Mouse (Mus musculus) CH12.LX (cell line): ENCODE data around the gene Sema3a. TPM values are rescaled to one million over a fixed set of nuclear protein-coding genes. Genes with fewer than 3 reads are reported as not detected.

ENCODE experiments used
- DNase-seq: peaks from one replicate; pipeline ENCODE4 v3.0.0-alpha.2; 2013; ENCODE audit errors: extremely low read depth
- H3K27ac ChIP-seq: 2 replicates; pipeline ENCODE4 v1.5.1; 2012; ENCODE audit warnings: low read depth, mild to moderate bottlenecking, control low read depth, moderate library complexity; ENCODE audit not compliant: insufficient read depth
- H3K27me3 ChIP-seq: replicated peaks from 2 replicates; pipeline ENCODE3; 2012; ENCODE audit warnings: inconsistent platforms
- H3K36me3 ChIP-seq, 2 experiments: replicated peaks in 1 of 2; 2 replicates each; pipeline versions ENCODE3 to v1.6.1; 2012; ENCODE audit warnings: inconsistent platforms in 1 of 2, low read length in 1 of 2, mild to moderate bottlenecking in 1 of 2, mixed read lengths in 1 of 2, moderate library complexity in 1 of 2; ENCODE audit not compliant: control insufficient read depth in 1 of 2, insufficient read depth in 1 of 2
- H3K4me1 ChIP-seq, 2 experiments: 2 replicates each; pipeline ENCODE4 v1.6.1; 2012; ENCODE audit warnings: inconsistent platforms in 1 of 2, moderate library complexity in 1 of 2; ENCODE audit not compliant: insufficient read depth in 2 of 2, control insufficient read depth in 1 of 2
- H3K4me2 ChIP-seq: 2 replicates; pipeline ENCODE4 v1.6.1; 2012; ENCODE audit warnings: low read depth, mild to moderate bottlenecking, control low read depth; ENCODE audit not compliant: poor library complexity, insufficient read depth, severe bottlenecking
- H3K4me3 ChIP-seq, 3 experiments: fragments of 150-350 bp in 1 of 3; sonication (generic) in 1 of 3; replicated peaks in 1 of 3; 2 replicates each; pipeline versions ENCODE3 to v1.5.1; 2011 to 2012; ENCODE audit warnings: low read depth in 2 of 3, low read length in 2 of 3, mild to moderate bottlenecking in 2 of 3, moderate library complexity in 2 of 3, control low read depth in 1 of 3, improper control_type of control experiment in 1 of 3, inconsistent platforms in 1 of 3, mixed read lengths in 1 of 3; ENCODE audit not compliant: poor library complexity in 1 of 3
- H3K79me2 ChIP-seq: replicated peaks from 2 replicates; pipeline ENCODE4 v1.6.1; 2012; ENCODE audit warnings: mild to moderate bottlenecking, moderate library complexity; ENCODE audit not compliant: control insufficient read depth, poor library complexity, insufficient read depth, severe bottlenecking; ENCODE audit errors: extremely low read depth
- H3K9ac ChIP-seq: 2 replicates; pipeline ENCODE4 v1.6.1; 2012; ENCODE audit warnings: low read depth, mild to moderate bottlenecking, control low read depth, moderate library complexity; ENCODE audit not compliant: insufficient read depth
- H3K9me3 ChIP-seq: replicated peaks from 2 replicates; pipeline ENCODE3; 2012; ENCODE audit warnings: low read length, inconsistent platforms, mixed read lengths
- CTCF ChIP-seq, 2 experiments: IDR thresholded peaks in 1 of 2; conservative IDR thresholded peaks in 1 of 2; 2 replicates each; pipeline ENCODE4 v1.5.1; 2011 to 2012; ENCODE audit warnings: low read depth in 2 of 2, low read length in 2 of 2, improper control_type of control experiment in 1 of 2, inconsistent platforms in 1 of 2, mild to moderate bottlenecking in 1 of 2, moderate library complexity in 1 of 2
- E2F4 ChIP-seq: IDR thresholded peaks from 2 replicates; pipeline ENCODE4 v1.6.1; 2011; ENCODE audit warnings: low read depth, low read length, improper control_type of control experiment; ENCODE audit not compliant: insufficient replicate concordance
- ELF1 ChIP-seq: IDR thresholded peaks from 2 replicates; pipeline ENCODE4 v1.6.1; 2014; ENCODE audit warnings: low read depth, mild to moderate bottlenecking, inconsistent platforms, low read length, improper control_type of control experiment
- EP300 ChIP-seq: IDR thresholded peaks from 2 replicates; pipeline ENCODE4 v1.6.1; 2011; ENCODE audit warnings: low read length, improper control_type of control experiment
- IRF4 ChIP-seq: IDR thresholded peaks from 2 replicates; pipeline ENCODE4 v1.6.1; 2014; ENCODE audit warnings: low read depth, mild to moderate bottlenecking, inconsistent platforms, low read length, improper control_type of control experiment
- JUN ChIP-seq: IDR thresholded peaks from 2 replicates; pipeline ENCODE4 v1.6.1; 2011; ENCODE audit warnings: low read depth, mild to moderate bottlenecking, low read length, improper control_type of control experiment, moderate library complexity; ENCODE audit not compliant: insufficient read depth
- MAFK ChIP-seq: IDR thresholded peaks from 2 replicates; pipeline ENCODE4 v1.6.1; 2011; ENCODE audit warnings: low read length, improper control_type of control experiment; ENCODE audit not compliant: insufficient replicate concordance
- MAZ ChIP-seq: IDR thresholded peaks from 2 replicates; pipeline ENCODE4 v1.6.1; 2012; ENCODE audit warnings: low read depth, mild to moderate bottlenecking, inconsistent platforms, low read length, improper control_type of control experiment, moderate library complexity
- PAX5 ChIP-seq: IDR thresholded peaks from 2 replicates; pipeline ENCODE4 v1.6.1; 2012; ENCODE audit warnings: low read length, inconsistent platforms, mixed read lengths
- POLR2A ChIP-seq: IDR thresholded peaks from 2 replicates; pipeline ENCODE4 v1.6.1; 2011; ENCODE audit warnings: low read depth, mild to moderate bottlenecking, improper control_type of control experiment, low read length
- RAD21 ChIP-seq: IDR thresholded peaks from 2 replicates; pipeline ENCODE4 v1.6.1; 2011; ENCODE audit warnings: low read depth, mild to moderate bottlenecking, low read length, improper control_type of control experiment, moderate library complexity
- RCOR1 ChIP-seq: conservative IDR thresholded peaks from 2 replicates; pipeline ENCODE4 v1.6.1; 2012; ENCODE audit warnings: low read depth, mild to moderate bottlenecking, inconsistent platforms, low read length, improper control_type of control experiment
- SIN3A ChIP-seq: IDR thresholded peaks from 2 replicates; pipeline ENCODE4 v1.6.1; 2012; ENCODE audit warnings: low read length, improper control_type of control experiment, inconsistent platforms
- SMC3 ChIP-seq: IDR thresholded peaks from 2 replicates; pipeline ENCODE4 v1.6.1; 2011; ENCODE audit warnings: low read depth, low read length, improper control_type of control experiment
- USF2 ChIP-seq: conservative IDR thresholded peaks from 2 replicates; pipeline ENCODE4 v1.6.1; 2011; ENCODE audit warnings: low read depth, low read length, improper control_type of control experiment
- ZKSCAN1 ChIP-seq: IDR thresholded peaks from 2 replicates; pipeline ENCODE4 v1.6.1; 2012; ENCODE audit warnings: low read depth, inconsistent platforms, low read length, improper control_type of control experiment, borderline replicate concordance
- ZMIZ1 ChIP-seq: IDR thresholded peaks from 2 replicates; pipeline ENCODE4 v1.6.1; 2012; ENCODE audit warnings: low read depth, mild to moderate bottlenecking, inconsistent platforms, low read length, improper control_type of control experiment
- dilution Hi-C: fragments of 300-500 bp; cut with MboI; formaldehyde crosslinking; loops from 2 replicates; pipeline ENCODE4 v1.14.3; 2020; ENCODE audit warnings: low sequenced_read_pairs; ENCODE audit not compliant: extremely low pct_unique_long_range_greater_than_20kb, extremely low pct_ligation_motif_present
- in situ Hi-C: fragments of 300-500 bp; cut with MboI; formaldehyde crosslinking; loops from 3 replicates; pipeline ENCODE4 v1.14.3; 2019; ENCODE audit warnings: low sequenced_read_pairs, low pct_ligation_motif_present, low pct_unique_long_range_greater_than_20kb, mixed read lengths
- polyA plus RNA-seq: library from polyadenylated mRNA; unstranded; fragments of >175 nt; gene quantifications from 2 replicates; pipeline ENCODE4 v1.2.1, GENCODE M21; 2012; ENCODE audit warnings: low read depth; ENCODE audit not compliant: insufficient read length
- total RNA-seq, 2 experiments: library from RNA; depleted of rRNA; stranded (reverse); fragments of 300-350 nt in 1 of 2; fragments of >200 nt in 1 of 2; gene quantifications; 2 replicates each; pipeline ENCODE4 v1.2.3; 2012 to 2014

The Sema3a gene
- total and polyA plus RNA-seq, 3 experiments, result not detected

DNA sequence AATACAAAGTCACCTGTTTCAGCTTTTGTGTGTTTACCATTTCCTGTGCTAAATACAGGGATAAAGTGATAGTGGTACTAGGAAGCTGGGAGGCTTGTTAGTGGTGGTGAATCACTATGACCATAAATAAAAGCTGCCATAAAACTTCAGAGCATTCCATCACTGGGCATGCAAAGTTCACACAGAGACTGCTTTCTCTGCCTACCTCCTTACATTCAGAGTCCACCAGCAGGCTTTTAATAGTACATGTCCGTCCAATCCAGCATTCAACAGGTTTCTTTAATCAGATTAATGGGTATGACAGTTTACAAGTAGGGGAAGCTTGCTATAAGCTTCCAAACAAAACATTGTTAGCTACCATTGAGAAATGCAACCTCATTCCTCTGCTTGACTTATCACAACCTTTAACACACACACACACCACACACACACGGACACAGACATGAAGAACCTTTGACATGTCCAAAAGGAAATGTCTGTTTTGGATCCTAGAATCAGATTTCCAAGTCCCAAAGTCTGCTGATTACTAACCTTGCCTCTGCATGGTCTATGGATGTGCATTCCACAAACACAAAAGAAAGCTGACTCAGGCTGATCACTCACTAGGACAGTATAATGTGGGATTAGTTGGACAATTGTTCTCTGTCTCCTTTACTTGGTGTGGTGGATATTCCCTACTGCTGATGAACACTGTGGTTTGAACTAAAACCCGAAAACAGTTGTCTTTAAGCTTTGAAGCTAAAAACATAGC lies 291.9 kb downstream of the Sema3a start:
- Histone ChIP-seq H3K9ac (no peak overlapping the region), H3K4me3 (no peak overlapping the region), H3K4me1 (no peaks in the 10 kb centered on the region), H3K4me2 (no peak overlapping the region), H3K27me3 (no peaks in the 10 kb centered on the region), H3K27ac (no peak overlapping the region), H3K36me3 (no peaks in the 10 kb centered on the region), H3K79me2 (no peaks in the 10 kb centered on the region), H3K9me3 (peaks cover 17% of the 10 kb centered on the region)
- DNase-seq, result no peak
- TF ChIP-seq RCOR1 (no peak), JUN (no peak), SMC3 (no peak), ELF1 (no peak), IRF4 (no peak), MAZ (no peak), RAD21 (no peak), POLR2A (no peak), E2F4 (no peak), USF2 (no peak), EP300 (no peak), CTCF (conservative IDR thresholded peaks at IDR 0.05 in 1 of 2, IDR thresholded peaks at IDR 0.05 in 1 of 2; ENCODE audit: low read depth in 2 of 2, low read length in 2 of 2) (no peak), ZMIZ1 (no peak), PAX5 (no peak), SIN3A (no peak), ZKSCAN1 (no peak)
- dilution Hi-C loops, result no loop called here
- in situ Hi-C loops, result no loop called here

- H3K4me1 ChIP-seq, result no peaks in the 10 kb centered on the region
- no peak overlapping the region for H3K27ac ChIP-seq
- H3K4me3 ChIP-seq, result no peak overlapping the region
- no peaks in the 10 kb centered on the region for H3K27me3 ChIP-seq
- H3K9ac ChIP-seq, result no peak overlapping the region
- dilution Hi-C loops (no loop called here), in situ Hi-C loops (no loop called here)
- TF ChIP-seq MAFK (no peak), EP300 (no peak), USF2 (no peak)
- no peaks in the 10 kb centered on the region for H3K36me3 ChIP-seq
- peaks cover 23% of the 10 kb centered on the region for H3K9me3 ChIP-seq
- DNase-seq, result no peak
- no peaks in the 10 kb centered on the region for H3K79me2 ChIP-seq
- no peak overlapping the region for H3K4me2 ChIP-seq
These were observed 296.2 kb downstream of the Sema3a start for GRCm38 (mm10) chr5:13421276-13421925.
